Mouse (Mus musculus) midbrain, embryonic 13.5 days (tissue): ENCODE data around the gene Cadm1. TPM values are rescaled to one million over a fixed set of nuclear protein-coding genes. Genes with fewer than 3 reads are reported as not detected.

Source experiments
- ATAC-seq: fragments of 200-750 bp; cut with Nextera tagmentation; 2 replicates; pipeline ENCODE4 v1.8.0; 2017; ENCODE audit warnings: mild to moderate bottlenecking, moderate TSS enrichment, moderate library complexity
- H3K27ac ChIP-seq: fragments of 300-500 bp; sonication (generic); 2 replicates; pipeline ENCODE4 v1.5.1; 2015; ENCODE audit warnings: inconsistent platforms, mild to moderate bottlenecking, moderate library complexity
- H3K27me3 ChIP-seq: fragments of 300-500 bp; sonication (generic); 2 replicates; pipeline ENCODE4 v1.6.1; 2015; ENCODE audit warnings: mild to moderate bottlenecking, inconsistent platforms
- H3K36me3 ChIP-seq: fragments of 300-500 bp; sonication (generic); 2 replicates; pipeline ENCODE4 v1.6.1; 2015; ENCODE audit warnings: mild to moderate bottlenecking, inconsistent platforms
- H3K4me1 ChIP-seq: fragments of 300-500 bp; sonication (generic); replicated peaks from 2 replicates; pipeline ENCODE4 v1.6.1; 2015; ENCODE audit warnings: inconsistent platforms
- H3K4me2 ChIP-seq: fragments of 300-500 bp; sonication (generic); replicated peaks from 2 replicates; pipeline ENCODE4 v1.6.1; 2015; ENCODE audit warnings: moderate library complexity, mild to moderate bottlenecking, inconsistent platforms
- H3K4me3 ChIP-seq: fragments of 300-500 bp; sonication (generic); replicated peaks from 2 replicates; pipeline ENCODE4 v1.5.1; 2015; ENCODE audit warnings: mild to moderate bottlenecking, inconsistent platforms
- H3K9ac ChIP-seq: fragments of 300-500 bp; sonication (generic); replicated peaks from 2 replicates; pipeline ENCODE4 v1.6.1; 2015; ENCODE audit warnings: mild to moderate bottlenecking, inconsistent platforms
- H3K9me3 ChIP-seq: fragments of 300-500 bp; sonication (generic); 2 replicates; pipeline ENCODE4 v1.6.1; 2016; ENCODE audit warnings: mild to moderate bottlenecking, inconsistent platforms
- WGBS: fragments of 180-500 bp; shearing (Covaris S2); methylation state at CpG from one replicate; pipeline ENCODE4 v1.1.7; 2015; 5-methylcytosine and 5-hydroxymethylcytosine counted together
- polyA plus RNA-seq: library from polyadenylated mRNA; unstranded; fragments of >200 nt; fragmentation: Nextera tagmentation; extraction: Ambion mirVana; gene quantifications from 2 replicates; pipeline ENCODE4 v1.2.1, GENCODE M21; 2015

Gene Cadm1
- polyA plus RNA-seq, 1 experiment from 2014 or later: 138 TPM

DNA sequence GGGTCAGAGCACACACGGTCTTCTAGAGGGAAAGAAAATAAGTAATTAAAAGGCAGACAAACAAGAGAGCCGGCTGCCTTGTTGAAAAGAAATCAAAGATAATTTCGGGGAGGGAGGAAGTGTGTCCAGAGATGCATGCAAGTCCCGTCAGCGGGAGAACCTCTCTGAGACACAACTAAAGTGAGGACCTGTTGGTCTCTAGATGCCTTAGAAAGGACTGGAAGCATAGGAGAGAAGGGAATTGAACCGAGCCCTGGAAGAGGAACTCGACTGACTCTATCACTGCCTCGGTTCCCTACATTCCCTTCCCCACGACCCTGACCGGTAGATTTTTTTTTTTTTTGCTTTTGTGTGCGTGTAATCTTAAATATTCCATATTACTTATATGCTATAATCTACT is 791 bp upstream of the Cadm1 start:
- no peak for ATAC-seq
- H3K27ac ChIP-seq: peak overlapping the region; percentile 91
- H3K36me3 ChIP-seq: no peaks in the 10 kb centered on the region
- H3K27me3 ChIP-seq: peaks cover 12% of the 10 kb centered on the region
- WGBS: 2% methylated on average over 11 of the region's 11 CpGs
- H3K9ac ChIP-seq: peak overlapping the region; percentile 32; the same call in 1 of the 2 replicates
- peaks cover 29% of the 10 kb centered on the region for H3K4me1 ChIP-seq
- peak overlapping the region; percentile 89 for H3K4me2 ChIP-seq
- H3K9me3 ChIP-seq: no peaks in the 10 kb centered on the region
- H3K4me3 ChIP-seq: peak overlapping the region; percentile 85

- peak overlapping the region; percentile 85 for H3K4me3 ChIP-seq
- peaks cover 33% of the 10 kb centered on the region for H3K4me1 ChIP-seq
- H3K9me3 ChIP-seq: no peaks in the 10 kb centered on the region
- 0% methylated on average over 30 of the region's 30 CpGs for WGBS
- H3K4me2 ChIP-seq: peak overlapping the region; percentile 89
- no peaks in the 10 kb centered on the region for H3K36me3 ChIP-seq
- peak; percentile 71 for ATAC-seq
- H3K27ac ChIP-seq: peak overlapping the region; percentile 92
- peaks cover 24% of the 10 kb centered on the region for H3K27me3 ChIP-seq
- peak overlapping the region; percentile 89 for H3K9ac ChIP-seq
Observed at GRCm38 (mm10) chr9:47530544-47530921, 560 bp downstream of the Cadm1 start.

DNA sequence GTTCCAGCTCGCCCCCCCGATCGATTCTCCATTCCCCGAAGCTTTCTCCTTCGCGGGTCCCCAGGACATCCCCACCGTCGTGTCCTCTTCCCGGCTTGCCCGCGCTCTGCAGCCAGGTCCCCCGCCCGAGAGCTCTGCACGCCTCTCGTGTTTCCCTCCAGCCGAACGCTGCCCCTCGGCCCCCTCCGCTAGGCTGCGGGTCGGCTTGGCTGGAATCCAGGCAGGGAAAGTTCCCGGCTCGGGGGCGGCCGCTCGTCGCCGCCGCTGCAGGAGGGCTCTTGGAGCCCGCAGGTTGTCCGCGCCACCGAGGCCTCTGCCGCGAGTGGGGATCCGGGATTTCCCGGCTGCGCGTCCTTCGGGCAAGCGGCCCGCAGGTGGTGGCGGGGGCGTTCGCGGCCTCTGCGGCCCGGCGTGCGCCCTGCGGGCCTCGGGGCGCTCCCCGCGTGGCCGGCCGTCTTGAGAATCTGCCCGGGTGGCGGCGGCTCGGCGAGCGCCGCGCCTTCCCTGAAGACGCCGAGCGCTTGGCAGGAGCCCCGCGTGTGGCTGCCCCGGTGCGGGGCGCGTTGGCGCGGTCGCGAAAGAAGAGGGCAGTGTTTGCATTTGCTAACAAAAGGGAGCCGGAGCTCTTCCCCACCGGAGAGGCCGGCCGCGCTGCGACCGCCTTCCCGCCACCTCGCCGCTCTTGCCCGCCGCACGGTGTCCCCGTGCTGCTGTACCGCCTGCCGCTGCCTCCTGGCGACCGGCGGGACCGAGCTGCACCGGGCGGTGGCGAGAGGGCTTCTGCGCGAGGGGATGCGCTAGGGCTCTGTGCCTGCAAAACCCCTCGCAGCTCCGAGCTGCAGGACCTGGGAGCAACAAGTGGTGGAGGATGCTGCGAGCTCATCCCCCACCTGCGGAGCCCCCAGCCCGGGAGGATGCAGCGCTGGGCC is 1.2 kb downstream of the Cadm1 start:
- ATAC-seq: peak; percentile 44
- Histone ChIP-seq H3K9me3 (no peaks in the 10 kb centered on the region), H3K4me3 (peak overlapping the region; percentile 85), H3K36me3 (no peaks in the 10 kb centered on the region), H3K27ac (peak overlapping the region; percentile 92), H3K9ac (peak overlapping the region; percentile 89), H3K4me1 (peaks cover 33% of the 10 kb centered on the region), H3K27me3 (peaks cover 30% of the 10 kb centered on the region), H3K4me2 (peak overlapping the region; percentile 89)
- WGBS: under 1% methylated on average over 109 of the region's 110 CpGs

DNA sequence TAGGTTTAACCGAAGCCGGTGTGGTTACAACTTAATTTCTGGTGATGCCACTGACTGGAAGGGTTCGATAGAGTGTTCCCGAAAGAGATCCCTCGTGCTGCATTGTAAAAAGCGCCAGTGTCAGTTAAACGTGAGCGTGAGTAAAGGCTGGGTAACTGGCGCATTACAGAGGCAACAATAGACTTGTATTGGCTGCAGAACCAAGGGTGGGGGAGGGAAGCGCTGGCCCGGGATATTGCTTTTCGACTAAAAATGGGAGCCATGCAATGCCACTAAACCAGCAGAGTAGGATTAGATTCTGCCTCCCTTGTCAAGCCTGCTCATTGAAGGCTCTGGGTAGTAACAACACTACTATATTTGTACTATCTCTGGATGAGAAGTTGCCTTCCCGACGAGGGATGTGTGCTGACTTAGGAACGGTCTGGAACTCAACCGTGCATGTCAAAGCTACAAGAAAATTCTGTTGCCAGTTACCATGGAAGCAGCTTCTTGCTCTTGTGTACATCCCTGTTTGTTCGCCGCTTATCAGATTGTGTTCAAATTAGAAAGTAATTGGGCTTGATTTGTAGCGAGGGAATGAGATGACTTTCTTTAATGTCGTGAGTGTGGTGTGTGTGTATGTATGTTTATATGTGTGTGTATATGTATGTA is 2.4 kb downstream of the Cadm1 start:
- no peak for ATAC-seq
- under 1% methylated on average over 20 of the region's 20 CpGs for WGBS
- Histone ChIP-seq H3K4me3 (peak overlapping the region; percentile 85), H3K9ac (peak overlapping the region; percentile 89), H3K4me2 (peak overlapping the region; percentile 89), H3K27me3 (peaks cover 39% of the 10 kb centered on the region), H3K9me3 (no peaks in the 10 kb centered on the region), H3K27ac (peak overlapping the region; percentile 19), H3K4me1 (peaks cover 33% of the 10 kb centered on the region), H3K36me3 (no peaks in the 10 kb centered on the region)

- Histone ChIP-seq H3K27me3 (peaks cover 41% of the 10 kb centered on the region), H3K36me3 (no peaks in the 10 kb centered on the region), H3K4me1 (peaks cover 33% of the 10 kb centered on the region), H3K4me2 (peak overlapping the region; percentile 89), H3K9me3 (no peaks in the 10 kb centered on the region), H3K27ac (no peak overlapping the region), H3K4me3 (peak overlapping the region; percentile 85), H3K9ac (peak overlapping the region; percentile 89)
- WGBS: 6% methylated on average over 8 of the region's 8 CpGs
- ATAC-seq: no peak
Observed at GRCm38 (mm10) chr9:47533461-47533860, 3.5 kb downstream of the Cadm1 start.

- no peak for ATAC-seq
- H3K27me3 ChIP-seq: peaks cover 41% of the 10 kb centered on the region
- H3K27ac ChIP-seq: no peak overlapping the region
- H3K4me3 ChIP-seq: no peak overlapping the region
- H3K9ac ChIP-seq: no peak overlapping the region
- H3K9me3 ChIP-seq: no peaks in the 10 kb centered on the region
- H3K36me3 ChIP-seq: peaks cover 9% of the 10 kb centered on the region
- peaks cover 28% of the 10 kb centered on the region for H3K4me1 ChIP-seq
- 88% methylated on average over 11 of the region's 11 CpGs for WGBS
- no peak overlapping the region for H3K4me2 ChIP-seq
Observed at GRCm38 (mm10) chr9:47534573-47535475, 4.9 kb downstream of the Cadm1 start.

DNA sequence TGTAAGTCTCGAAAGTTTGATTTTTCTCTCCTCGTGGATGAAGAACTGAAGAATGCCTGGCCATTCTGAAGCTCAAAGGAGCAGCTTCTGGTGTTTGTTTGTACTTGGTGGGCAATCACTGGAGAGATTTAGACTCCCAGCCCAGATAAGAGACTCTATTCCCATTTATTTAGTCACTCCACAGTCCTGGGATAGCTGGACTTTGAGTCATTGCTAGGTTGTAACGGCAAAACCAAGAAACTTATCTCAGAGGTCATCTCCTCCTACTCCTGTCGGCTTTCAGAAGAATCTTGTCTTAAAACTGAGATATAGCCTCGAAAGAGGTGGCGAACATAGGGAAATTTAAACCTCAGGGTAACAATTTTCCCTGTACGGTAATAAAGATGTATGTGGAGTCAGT is 15.3 kb downstream of the Cadm1 start:
- H3K4me1 ChIP-seq: peaks cover 8% of the 10 kb centered on the region
- no peak overlapping the region for H3K9ac ChIP-seq
- H3K27ac ChIP-seq: no peak overlapping the region
- 86% methylated on average over 7 of the region's 7 CpGs for WGBS
- H3K36me3 ChIP-seq: peaks cover 7% of the 10 kb centered on the region; the same call in 1 of the 2 replicates
- H3K27me3 ChIP-seq: peaks cover 7% of the 10 kb centered on the region; the same call in 1 of the 2 replicates
- ATAC-seq: no peak
- H3K4me2 ChIP-seq: no peak overlapping the region
- H3K4me3 ChIP-seq: no peak overlapping the region
- H3K9me3 ChIP-seq: no peaks in the 10 kb centered on the region

- peaks cover 7% of the 10 kb centered on the region; the same call in 1 of the 2 replicates for H3K36me3 ChIP-seq
- H3K4me1 ChIP-seq: peaks cover 8% of the 10 kb centered on the region
- ATAC-seq: no peak
- no peak overlapping the region for H3K27ac ChIP-seq
- H3K27me3 ChIP-seq: peaks cover 7% of the 10 kb centered on the region; the same call in 1 of the 2 replicates
- no peak overlapping the region for H3K4me3 ChIP-seq
- 51% methylated on average over 12 of the region's 12 CpGs for WGBS
- 0 out of 2 replicates have a peak overlapping the region, but pooled peaks have one; percentile 3 for H3K4me2 ChIP-seq
- no peaks in the 10 kb centered on the region for H3K9me3 ChIP-seq
- H3K9ac ChIP-seq: no peak overlapping the region
Observed at GRCm38 (mm10) chr9:47545667-47546066, 15.7 kb downstream of the Cadm1 start.

DNA sequence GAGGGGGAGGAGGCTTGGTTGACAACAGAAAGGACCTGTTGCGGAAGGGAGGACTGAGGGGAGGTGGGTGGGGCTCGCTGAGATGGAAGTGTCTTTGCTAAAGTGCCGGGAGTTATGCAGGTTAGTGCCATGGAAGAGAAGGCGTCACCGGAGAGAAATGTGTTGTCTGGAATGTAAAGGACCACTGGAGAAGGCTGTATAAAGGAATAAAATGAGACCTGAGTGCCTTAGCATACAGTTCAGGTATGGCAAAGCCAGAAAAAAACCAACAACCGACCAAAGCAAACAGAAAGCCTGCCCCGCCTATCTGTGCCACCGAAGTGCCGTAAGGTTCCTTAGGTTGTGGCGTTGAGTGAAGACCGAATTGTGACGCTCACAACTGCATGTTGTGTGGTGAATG is 18.4 kb downstream of the Cadm1 start:
- Histone ChIP-seq H3K9me3 (no peaks in the 10 kb centered on the region), H3K27me3 (peaks cover 7% of the 10 kb centered on the region; the same call in 1 of the 2 replicates), H3K9ac (no peak overlapping the region), H3K4me2 (no peak overlapping the region), H3K4me3 (no peak overlapping the region), H3K36me3 (peaks cover 7% of the 10 kb centered on the region; the same call in 1 of the 2 replicates), H3K4me1 (peaks cover 8% of the 10 kb centered on the region), H3K27ac (no peak overlapping the region)
- no peak for ATAC-seq
- WGBS: 95% methylated on average over 12 of the region's 12 CpGs

GRCm38 (mm10) chr9:47548916-47549315 is 18.9 kb downstream of the Cadm1 start:
- peaks cover 3% of the 10 kb centered on the region; the same call in 1 of the 2 replicates for H3K27me3 ChIP-seq
- no peak for ATAC-seq
- H3K27ac ChIP-seq: no peak overlapping the region
- no peak overlapping the region for H3K4me3 ChIP-seq
- H3K4me2 ChIP-seq: no peak overlapping the region
- 91% methylated on average over 5 of the region's 5 CpGs for WGBS
- no peak overlapping the region for H3K9ac ChIP-seq
- H3K36me3 ChIP-seq: peaks cover 4% of the 10 kb centered on the region; the same call in 1 of the 2 replicates
- no peaks in the 10 kb centered on the region for H3K9me3 ChIP-seq
- H3K4me1 ChIP-seq: peaks cover 8% of the 10 kb centered on the region

DNA sequence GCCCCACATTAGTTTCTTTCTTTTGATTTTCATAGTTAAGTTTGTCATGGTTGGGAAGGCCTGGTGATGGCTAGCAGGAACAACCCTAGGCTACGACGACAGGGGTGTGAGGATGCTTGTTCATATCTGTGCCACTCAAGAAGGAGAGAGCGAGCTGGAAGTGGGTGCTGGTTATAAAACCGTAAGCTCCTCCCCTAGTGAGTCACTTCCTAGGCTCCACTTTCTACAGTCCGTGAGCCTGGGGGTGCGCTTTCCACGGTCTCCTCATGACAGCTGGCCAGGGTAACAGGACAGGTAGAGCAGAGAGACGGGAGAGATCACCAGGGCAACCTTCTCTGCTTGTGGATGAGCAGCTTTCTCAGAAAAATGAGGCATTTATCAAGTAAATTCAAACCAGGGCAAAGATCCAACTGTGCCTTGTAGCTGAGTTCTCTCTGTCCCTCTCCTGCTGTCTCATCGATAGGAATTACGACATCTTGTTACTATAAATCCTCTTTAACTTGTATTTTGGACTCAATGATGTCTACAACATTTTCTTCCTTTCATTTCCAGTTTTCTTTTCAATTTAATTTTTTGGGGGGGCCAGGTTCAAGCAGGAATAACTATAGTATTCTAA is 23.1 kb downstream of the Cadm1 start:
- WGBS: 93% methylated on average over 10 of the region's 10 CpGs
- ATAC-seq: no peak
- Histone ChIP-seq H3K27ac (no peak overlapping the region), H3K4me3 (no peak overlapping the region), H3K36me3 (no peaks in the 10 kb centered on the region), H3K4me1 (peaks cover 11% of the 10 kb centered on the region), H3K27me3 (no peaks in the 10 kb centered on the region), H3K9ac (no peak overlapping the region), H3K9me3 (no peaks in the 10 kb centered on the region), H3K4me2 (no peak overlapping the region)
